Comparison of ENCODE assay signal across 26 mouse cellular contexts in genomic region chr2:131801212-131801611, GRCm38 (mm10). TPM values are rescaled to one million over a fixed set of nuclear protein-coding genes. Genes with fewer than 3 reads are reported as not detected.
"Had no signal": no experiment of that assay in that cellular context is flagged by ENCODE, and none has a peak within 500 bp of the region (broad histone marks: within the 10 kb centered on the region; RNA-seq: fewer than 3 reads in every experiment).

No protein-coding gene starts in this region.

- H3K27ac ChIP-seq: midbrain, embryonic 10.5 days; midbrain, embryonic 12.5 days; neural tube, embryonic 13.5 days; neural tube, embryonic 15.5 days; stomach, embryonic 15.5 days; stomach, postnatal 0 days had no signal

- DNase-seq: lung, adult 18-20 months; lung, embryonic 14.5 days; lung, postnatal 10 days; lung, postnatal 4 days; midbrain, embryonic 14.5 days; retina, postnatal 1 day; right cerebral cortex, adult 18-20 months; right cerebral cortex, postnatal 25 days; right cerebral cortex, postnatal 4 days; spleen, adult 18-20 months; thymus, adult 2 months; thymus, postnatal 25 days; thymus, postnatal 4 days had no signal

- H3K4me1 ChIP-seq: midbrain, embryonic 10.5 days; midbrain, embryonic 12.5 days; neural tube, embryonic 13.5 days; neural tube, embryonic 15.5 days; stomach, embryonic 15.5 days had no signal

- H3K9me3 ChIP-seq: midbrain, embryonic 10.5 days; midbrain, embryonic 12.5 days; neural tube, embryonic 13.5 days; neural tube, embryonic 15.5 days; stomach, embryonic 15.5 days had no signal

- H3K36me3 ChIP-seq: midbrain, embryonic 10.5 days; midbrain, embryonic 12.5 days; neural tube, embryonic 13.5 days; neural tube, embryonic 15.5 days; stomach, embryonic 15.5 days had no signal

- H3K27me3 ChIP-seq: midbrain, embryonic 12.5 days; neural tube, embryonic 13.5 days; neural tube, embryonic 15.5 days; stomach, embryonic 15.5 days had no signal

- H3K4me3 ChIP-seq: midbrain, embryonic 10.5 days; midbrain, embryonic 12.5 days; myocyte; neural tube, embryonic 13.5 days; neural tube, embryonic 15.5 days; stomach, embryonic 15.5 days had no signal

- ATAC-seq: midbrain, embryonic 16.5 days had no signal

RNA-seq across cellular contexts. Expression of gene Erv3, which starts 58.3 kb away (rescaled TPM):
- total RNA-seq: megakaryocyte-erythroid progenitor cell, adult 5-6 weeks had no signal
- polyA plus RNA-seq: liver, embryonic 16.5 days; lung, embryonic 14.5 days; lung, embryonic 16.5 days; midbrain, embryonic 10.5 days; midbrain, embryonic 12.5 days; midbrain, embryonic 14.5 days; midbrain, embryonic 16.5 days; neural tube, embryonic 11.5 days; neural tube, embryonic 15.5 days; small intestine, adult 2 months; stomach, embryonic 15.5 days; stomach, postnatal 0 days had no signal
